Mouse (Mus musculus) liver, adult 2 months (tissue): ENCODE results near the gene Rnf212. TPM values are rescaled to one million over a fixed set of nuclear protein-coding genes. Genes with fewer than 3 reads are reported as not detected.
"Not testable (repeated sequence)": the region's sequence is repeated elsewhere in the genome, so short reads cannot be mapped to it uniquely, and the experiment has no call there.

Experiments
- DNase-seq: peaks from one replicate; pipeline ENCODE4 v3.0.0-alpha.2; 2011; ENCODE audit warnings: low read depth, low spot score; ENCODE audit errors: extremely low read depth
- H3K27ac ChIP-seq: fragments of 200-500 bp; replicated peaks from 2 replicates; pipeline ENCODE4 v1.5.1; 2012; ENCODE audit warnings: low read depth, mild to moderate bottlenecking, control low read depth, inconsistent platforms, low read length; ENCODE audit not compliant: insufficient read depth
- H3K27me3 ChIP-seq: fragments of 200-500 bp; 2 replicates; pipeline ENCODE4 v1.6.1; 2012; ENCODE audit warnings: mild to moderate bottlenecking, moderate library complexity, low read length, inconsistent platforms; ENCODE audit not compliant: control insufficient read depth, insufficient read depth
- H3K36me3 ChIP-seq: fragments of 200-500 bp; 2 replicates; pipeline ENCODE4 v1.6.1; 2012; ENCODE audit warnings: low read length, inconsistent platforms; ENCODE audit not compliant: control insufficient read depth, insufficient read depth
- H3K4me1 ChIP-seq: fragments of 200-500 bp; 2 replicates; pipeline ENCODE4 v1.6.1; 2011; ENCODE audit warnings: low read length; ENCODE audit not compliant: control insufficient read depth, insufficient read depth
- H3K4me3 ChIP-seq: fragments of 200-500 bp; 2 replicates; pipeline ENCODE4 v1.5.1; 2011; ENCODE audit warnings: low read depth, mild to moderate bottlenecking, control low read depth, low read length, moderate library complexity; ENCODE audit not compliant: insufficient read depth
- H3K79me2 ChIP-seq: fragments of 200-500 bp; 2 replicates; pipeline ENCODE4 v1.6.1; 2012; ENCODE audit warnings: inconsistent platforms, mild to moderate bottlenecking, low read length, moderate library complexity; ENCODE audit not compliant: control insufficient read depth, insufficient read depth
- H3K9ac ChIP-seq: fragments of 200-500 bp; 2 replicates; pipeline ENCODE4 v1.6.1; 2012; ENCODE audit warnings: low read depth, mild to moderate bottlenecking, control low read depth, inconsistent platforms, low read length
- CTCF ChIP-seq: fragments of 200-500 bp; IDR thresholded peaks from 2 replicates; pipeline ENCODE4 v1.5.1; 2011; ENCODE audit warnings: low read depth, low read length, control low read depth
- POLR2A ChIP-seq: fragments of 200-500 bp; IDR thresholded peaks from 2 replicates; pipeline ENCODE4 v1.6.1; 2011; ENCODE audit warnings: low read length, control low read depth; ENCODE audit not compliant: insufficient read depth; ENCODE audit errors: extremely low read depth
- WGBS: fragments of 180-500 bp; shearing (Covaris S2); methylation state at CpG from one replicate; pipeline ENCODE4 v1.1.7; 2018; 5-methylcytosine and 5-hydroxymethylcytosine counted together
- polyA plus RNA-seq: library from polyadenylated mRNA; depleted of rRNA; stranded (reverse); fragments of >200 nt; gene quantifications from 2 replicates; pipeline ENCODE4 v1.2.3, GENCODE M21; 2012; rRNA removed
- total RNA-seq: library from RNA; depleted of rRNA; stranded (reverse); fragments of >200 nt; gene quantifications from 2 replicates; pipeline ENCODE4 v1.2.3, GENCODE M21; 2014; rRNA removed

The Rnf212 gene
- total RNA-seq (not detected in 2 replicates), polyA plus RNA-seq (not detected in 2 replicates)

GRCm38 (mm10) chr5:108774630-108775306 lies at the start of gene Rnf212:
Rnf212 (minus strand) TSS chr5:108774982.
- Histone ChIP-seq H3K27me3 (no peaks in the 10 kb centered on the region), H3K36me3 (no peaks in the 10 kb centered on the region), H3K4me3 (no peak within 1 kb of the TSS), H3K27ac (no peak within 1 kb of the TSS), H3K4me1 (no peaks in the 10 kb centered on the region), H3K9ac (no peak within 1 kb of the TSS), H3K79me2 (no peaks in the 10 kb centered on the region)
- TF ChIP-seq CTCF: no peak
- TF ChIP-seq POLR2A: no peak
- no peak for DNase-seq
- WGBS: 75% methylated on average over 40 of the region's 40 CpGs

GRCm38 (mm10) chr5:108823276-108823675 lies 48.5 kb upstream of the Rnf212 start:
- Histone ChIP-seq H3K27me3 (no peaks in the 10 kb centered on the region), H3K79me2 (no peaks in the 10 kb centered on the region), H3K36me3 (no peaks in the 10 kb centered on the region), H3K4me3 (no peak overlapping the region), H3K4me1 (no peaks in the 10 kb centered on the region), H3K9ac (no peak overlapping the region), H3K27ac (no peak overlapping the region)
- TF ChIP-seq POLR2A: no peak
- no peak for TF ChIP-seq CTCF
- WGBS: 66% methylated on average over 2 of the region's 2 CpGs
- peak; percentile 23 for DNase-seq

- not testable (repeated sequence) for H3K36me3 ChIP-seq, H3K27me3 ChIP-seq, H3K4me1 ChIP-seq, H3K9ac ChIP-seq, H3K4me3 ChIP-seq, H3K27ac ChIP-seq, DNase-seq, H3K79me2 ChIP-seq
- 63% methylated on average over 2 of the region's 2 CpGs for WGBS
Observed at GRCm38 (mm10) chr5:108808750-108809149, 34.0 kb upstream of the Rnf212 start, which contains the start of gene Vmn2r8. Vmn2r8 (minus strand) TSS chr5:108808850.

GRCm38 (mm10) chr5:108803646-108804045 lies 28.9 kb upstream of the Rnf212 start:
- Histone ChIP-seq H3K36me3 (no peaks in the 10 kb centered on the region), H3K27me3 (no peaks in the 10 kb centered on the region), H3K4me1 (no peaks in the 10 kb centered on the region), H3K27ac (no peak overlapping the region), H3K4me3 (no peak overlapping the region), H3K79me2 (no peaks in the 10 kb centered on the region), H3K9ac (no peak overlapping the region)
- WGBS: 23% methylated on average over 1 of the region's 1 CpGs
- DNase-seq: peak; percentile 12
- no peak for TF ChIP-seq POLR2A
- no peak for TF ChIP-seq CTCF

- not testable (repeated sequence) for H3K36me3 ChIP-seq, DNase-seq, H3K27me3 ChIP-seq, H3K27ac ChIP-seq, H3K79me2 ChIP-seq, H3K4me1 ChIP-seq, H3K4me3 ChIP-seq, H3K9ac ChIP-seq
- WGBS: 65% methylated on average over 2 of the region's 2 CpGs
Observed at GRCm38 (mm10) chr5:108795263-108795662, 20.5 kb upstream of the Rnf212 start, which contains the start of gene Tmed11. Tmed11 (minus strand) TSS chr5:108795363.

- H3K27ac ChIP-seq, H3K36me3 ChIP-seq, H3K27me3 ChIP-seq, H3K4me3 ChIP-seq, H3K9ac ChIP-seq, H3K79me2 ChIP-seq, H3K4me1 ChIP-seq: not testable (repeated sequence)
- peak; percentile 12; the same call in 1 of the 2 replicates for TF ChIP-seq CTCF
- 54% methylated on average over 1 of the region's 1 CpGs for WGBS
- DNase-seq: peak; percentile 9
Observed at GRCm38 (mm10) chr5:108790385-108790784, 15.6 kb upstream of the Rnf212 start.
